Mouse (Mus musculus) ES-E14 (cell line): ENCODE data around the gene Trappc6b. TPM values are rescaled to one million over a fixed set of nuclear protein-coding genes. Genes with fewer than 3 reads are reported as not detected.

ENCODE experiments used
- DNase-seq: peaks from one replicate; pipeline ENCODE4 v3.0.0-alpha.2; 2013; ENCODE audit warnings: low read depth, low spot score
- H3K27ac ChIP-seq: 2 replicates; pipeline ENCODE4 v1.5.1; 2012; ENCODE audit warnings: low read depth, mild to moderate bottlenecking, low read length, moderate library complexity, mixed read lengths; ENCODE audit not compliant: poor library complexity, insufficient read depth, severe bottlenecking
- H3K36me3 ChIP-seq: 2 replicates; pipeline ENCODE4 v1.6.1; 2012; ENCODE audit warnings: mild to moderate bottlenecking, low read length, moderate library complexity, mixed read lengths; ENCODE audit not compliant: control insufficient read depth, poor library complexity, insufficient read depth, severe bottlenecking
- H3K4me1 ChIP-seq, 2 experiments: fragments of 150-350 bp in 1 of 2; sonication (generic) in 1 of 2; 2 replicates each; pipeline ENCODE4 v1.6.1; 2012; ENCODE audit warnings: low read length in 2 of 2, mild to moderate bottlenecking in 1 of 2, mixed read lengths in 1 of 2; ENCODE audit not compliant: control insufficient read depth in 2 of 2, insufficient read depth in 2 of 2, poor library complexity in 1 of 2
- H3K4me3 ChIP-seq, 2 experiments: fragments of 150-350 bp in 1 of 2; sonication (generic) in 1 of 2; 2 replicates each; pipeline ENCODE4 v1.5.1; 2012; ENCODE audit warnings: low read length in 2 of 2, low read depth in 1 of 2, mild to moderate bottlenecking in 1 of 2, mixed read lengths in 1 of 2; ENCODE audit not compliant: insufficient read depth in 1 of 2, poor library complexity in 1 of 2, severe bottlenecking in 1 of 2
- H3K9ac ChIP-seq: 2 replicates; pipeline ENCODE4 v1.6.1; 2012; ENCODE audit warnings: low read depth, mild to moderate bottlenecking, low read length, mixed read lengths; ENCODE audit not compliant: poor library complexity, insufficient read depth, severe bottlenecking
- H3K9me3 ChIP-seq: fragments of 150-350 bp; sonication (generic); 2 replicates; pipeline ENCODE4 v1.6.1; 2012; ENCODE audit warnings: low read depth, mild to moderate bottlenecking, low read length; ENCODE audit not compliant: control insufficient read depth, insufficient read depth
- CHD2 ChIP-seq: IDR thresholded peaks from 2 replicates; pipeline ENCODE4 v1.6.1; 2014; ENCODE audit warnings: mild to moderate bottlenecking, low read depth, low read length, inconsistent platforms
- HCFC1 ChIP-seq: IDR thresholded peaks from 2 replicates; pipeline ENCODE4 v1.6.1; 2012; ENCODE audit warnings: low read length, inconsistent platforms, borderline replicate concordance; ENCODE audit not compliant: insufficient read depth
- MAFK ChIP-seq: IDR thresholded peaks from 2 replicates; pipeline ENCODE4 v1.6.1; 2014; ENCODE audit warnings: mild to moderate bottlenecking, low read depth, low read length, inconsistent platforms; ENCODE audit not compliant: insufficient read depth
- ZC3H11A ChIP-seq: IDR thresholded peaks from 2 replicates; pipeline ENCODE4 v1.6.1; 2012; ENCODE audit warnings: low read depth, mild to moderate bottlenecking, inconsistent platforms, low read length, borderline replicate concordance
- ZNF384 ChIP-seq: IDR thresholded peaks from 2 replicates; pipeline ENCODE4 v1.6.1; 2012; ENCODE audit warnings: low read depth, low read length, inconsistent platforms
- in situ Hi-C, 2 experiments: fragments of 600-800 bp; cut with MboI; formaldehyde crosslinking; loops; one replicate each; pipeline ENCODE4 v1.15.1; 2025; ENCODE audit warnings: low sequenced_read_pairs in 2 of 2, inconsistent platforms in 1 of 2; ENCODE audit not compliant: unreplicated experiment in 2 of 2
- total RNA-seq: library from RNA; depleted of rRNA; stranded (reverse); fragments of 300-350 nt; gene quantifications from 2 replicates; pipeline ENCODE4 v1.2.3, GENCODE M21; 2012

Gene Trappc6b
- total RNA-seq, 1 experiment = 44.1 TPM

GRCm38 (mm10) chr12:59039162-59039970 lies 21.9 kb downstream of the Trappc6b start:
- Histone ChIP-seq H3K36me3 (peaks cover 2% of the 10 kb centered on the region; the same call in 1 of the 2 replicates), H3K4me3 (no peak overlapping the region), H3K9me3 (no peaks in the 10 kb centered on the region), H3K4me1 (no peaks in the 10 kb centered on the region), H3K27ac (peak overlapping the region; percentile 100; the same call in 1 of the 2 replicates), H3K9ac (peak overlapping the region; percentile 89; the same call in 1 of the 2 replicates)
- in situ Hi-C loops = no loop called here
- peak; percentile 26 for DNase-seq
- no peak for TF ChIP-seq CHD2
- TF ChIP-seq MAFK = no peak
- TF ChIP-seq ZNF384 = peak; percentile 80
- TF ChIP-seq HCFC1 = no peak
- TF ChIP-seq ZC3H11A = no peak

- Histone ChIP-seq H3K4me3 (no peak overlapping the region), H3K9me3 (no peaks in the 10 kb centered on the region), H3K36me3 (peaks cover 5% of the 10 kb centered on the region; the same call in 1 of the 2 replicates), H3K4me1 (no peaks in the 10 kb centered on the region), H3K9ac (no peak overlapping the region), H3K27ac (no peak overlapping the region)
- TF ChIP-seq ZNF384 (no peak), CHD2 (no peak), HCFC1 (no peak), ZC3H11A (no peak), MAFK (no peak)
- in situ Hi-C loops = no loop called here
- peak; percentile 35 for DNase-seq
Measured at GRCm38 (mm10) chr12:59032101-59032500, 29.2 kb downstream of the Trappc6b start.

- DNase-seq = no peak
- Histone ChIP-seq H3K27ac (no peak overlapping the region), H3K9ac (no peak overlapping the region), H3K4me3 (no peak overlapping the region), H3K36me3 (peaks cover 26% of the 10 kb centered on the region), H3K4me1 (no peaks in the 10 kb centered on the region), H3K9me3 (no peaks in the 10 kb centered on the region)
- TF ChIP-seq ZNF384 (no peak), MAFK (no peak), CHD2 (no peak), ZC3H11A (no peak), HCFC1 (no peak)
- in situ Hi-C loops = no loop called here
Measured at GRCm38 (mm10) chr12:59021306-59021705, 40.0 kb downstream of the Trappc6b start.

GRCm38 (mm10) chr12:59019891-59020290 lies 41.4 kb downstream of the Trappc6b start:
- TF ChIP-seq HCFC1 = no peak
- TF ChIP-seq MAFK = no peak
- no peak for TF ChIP-seq ZC3H11A
- no peak for TF ChIP-seq ZNF384
- no peaks in the 10 kb centered on the region for H3K9me3 ChIP-seq
- peaks cover 28% of the 10 kb centered on the region for H3K36me3 ChIP-seq
- no peak overlapping the region for H3K9ac ChIP-seq
- no peak overlapping the region for H3K4me3 ChIP-seq
- no peak for DNase-seq
- no peak overlapping the region for H3K27ac ChIP-seq
- in situ Hi-C loops = no loop called here
- H3K4me1 ChIP-seq = no peaks in the 10 kb centered on the region
